Mouse (Mus musculus) megakaryocyte, embryonic 14.5 days (primary cell): ENCODE measurements around the gene Atrip.

Experiments
- FLI1 ChIP-seq: IDR thresholded peaks from 2 replicates; pipeline ENCODE4 v1.6.1; 2012; ENCODE audit warnings: low read length, inconsistent platforms, mixed read lengths
- GATA1 ChIP-seq: IDR thresholded peaks from 3 replicates; pipeline ENCODE4 v1.6.1; 2012; ENCODE audit warnings: mixed read lengths, low read length, inconsistent platforms, borderline replicate concordance

GRCm38 (mm10) chr9:109081749-109082123 lies 7.8 kb upstream of the Atrip start:
- TF ChIP-seq GATA1 (no peak), FLI1 (no peak)
